Mouse (Mus musculus): ENCODE measurements around the gene Tmcc2. TPM values are rescaled to one million over a fixed set of nuclear protein-coding genes. Genes with fewer than 3 reads are reported as not detected.

Tmcc2 gene
- polyA plus RNA-seq, 1 experiment from 2014 or later, result 37.2 TPM

- Histone ChIP-seq H3K27me3 (replicated peaks; ENCODE audit: insufficient read depth, low read length) (no peaks in the 10 kb centered on the region), H3K27ac (ENCODE audit: low read length) (no peak overlapping the region), H3K9me3 (ENCODE audit: low read length) (no peaks in the 10 kb centered on the region), H3K4me3 (ENCODE audit: low read depth, low read length) (no peak overlapping the region), H3K4me2 (replicated peaks; ENCODE audit: low read depth, low read length) (no peak overlapping the region), H3K36me3 (ENCODE audit: insufficient read depth, low read length) (no peaks in the 10 kb centered on the region), H3K9ac (replicated peaks; ENCODE audit: low read depth) (no peak overlapping the region), H3K4me1 (ENCODE audit: insufficient read depth, low read depth, low read length) (no peaks in the 10 kb centered on the region; the same call in 1 of the 2 replicates)
- DNase-seq (ENCODE audit: low spot score) (no peak), ATAC-seq (no peak)
- 45% methylated on average over 2 of the region's 2 CpGs for WGBS
- TF ChIP-seq EP300 (IDR thresholded peaks at IDR 0.05), result no peak
- no peak for TF ChIP-seq CTCF (IDR thresholded peaks at IDR 0.05)
Measured at GRCm38 (mm10) chr1:132396705-132397104, 5.6 kb upstream of the Tmcc2 start.

GRCm38 (mm10) chr1:132392872-132393271 is 1.8 kb upstream of the Tmcc2 start:
- no peak overlapping the region for H3K4me3 ChIP-seq (ENCODE audit: low read depth, low read length)
- TF ChIP-seq CTCF (IDR thresholded peaks at IDR 0.05) (no peak), EP300 (IDR thresholded peaks at IDR 0.05) (no peak)
- ATAC-seq (no peak), DNase-seq (ENCODE audit: low spot score) (no peak)
- no peaks in the 10 kb centered on the region for H3K9me3 ChIP-seq (ENCODE audit: low read length)
- WGBS, result 59% methylated on average over 5 of the region's 5 CpGs
- H3K27me3 ChIP-seq (replicated peaks; ENCODE audit: insufficient read depth, low read length), result no peaks in the 10 kb centered on the region
- no peaks in the 10 kb centered on the region; the same call in 1 of the 2 replicates for H3K4me1 ChIP-seq (ENCODE audit: insufficient read depth, low read depth, low read length)
- H3K27ac ChIP-seq (ENCODE audit: low read length), result no peak overlapping the region
- no peak overlapping the region for H3K4me2 ChIP-seq (replicated peaks; ENCODE audit: low read depth, low read length)
- no peaks in the 10 kb centered on the region for H3K36me3 ChIP-seq (ENCODE audit: insufficient read depth, low read length)
- H3K9ac ChIP-seq (replicated peaks; ENCODE audit: low read depth), result no peak overlapping the region

- Histone ChIP-seq H3K4me3 (ENCODE audit: low read depth, low read length) (peak overlapping the region; percentile 62), H3K36me3 (ENCODE audit: insufficient read depth, low read length) (no peaks in the 10 kb centered on the region), H3K9me3 (ENCODE audit: low read length) (no peaks in the 10 kb centered on the region), H3K27me3 (replicated peaks; ENCODE audit: insufficient read depth, low read length) (no peaks in the 10 kb centered on the region), H3K27ac (ENCODE audit: low read length) (peak overlapping the region; percentile 72), H3K9ac (replicated peaks; ENCODE audit: low read depth) (peak overlapping the region; percentile 58), H3K4me1 (ENCODE audit: insufficient read depth, low read depth, low read length) (no peaks in the 10 kb centered on the region; the same call in 1 of the 2 replicates), H3K4me2 (replicated peaks; ENCODE audit: low read depth, low read length) (peak overlapping the region; percentile 94)
- ATAC-seq (peak; percentile 87), DNase-seq (ENCODE audit: low spot score) (peak; percentile 58)
- TF ChIP-seq EP300 (IDR thresholded peaks at IDR 0.05), result no peak
- TF ChIP-seq CTCF (IDR thresholded peaks at IDR 0.05), result 0 out of 2 replicates have a peak, but pooled peaks have one; percentile 3
- 1% methylated on average over 23 of the region's 54 CpGs for WGBS
Measured at GRCm38 (mm10) chr1:132391580-132392022, 520 bp upstream of the Tmcc2 start.

DNA sequence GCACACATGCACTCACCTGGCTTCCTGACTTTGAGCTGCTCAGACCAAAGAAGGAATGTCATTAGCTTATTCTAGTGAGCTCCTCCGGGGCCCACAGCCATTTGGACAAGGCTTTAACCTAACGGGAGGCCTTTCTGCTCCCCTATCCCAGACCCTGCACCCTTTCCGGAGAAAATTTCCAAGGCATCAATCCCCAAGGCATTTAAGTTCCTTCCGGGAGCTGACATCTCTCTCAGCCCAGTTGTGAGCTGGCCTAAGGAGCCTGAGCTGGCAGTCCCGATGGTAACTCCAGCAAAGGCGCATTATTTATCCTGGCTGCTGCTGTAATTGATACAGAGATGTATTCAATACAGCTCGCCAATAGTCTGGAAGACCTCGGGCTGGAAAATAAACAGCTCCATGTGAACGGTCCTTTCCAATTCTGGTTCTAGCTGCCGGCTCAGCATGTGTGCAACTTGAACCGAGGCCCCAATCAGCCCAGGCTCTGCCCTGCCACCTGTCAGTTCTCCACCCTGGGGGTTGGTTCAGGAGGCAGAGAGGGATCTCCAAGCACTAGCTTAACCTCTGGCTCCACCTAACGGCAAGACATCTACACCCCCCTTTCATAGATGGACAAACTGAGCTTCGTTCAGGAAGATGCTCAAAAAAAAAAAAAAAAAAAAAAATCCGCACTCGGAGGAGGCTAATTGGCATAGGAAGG is 1.0 kb downstream of the Tmcc2 start:
- ATAC-seq (peak; percentile 34; the same call in 1 of the 2 replicates), DNase-seq (ENCODE audit: low spot score) (peak; percentile 67)
- TF ChIP-seq CTCF (IDR thresholded peaks at IDR 0.05) (peak; percentile 74), EP300 (IDR thresholded peaks at IDR 0.05) (no peak)
- no peaks in the 10 kb centered on the region for H3K36me3 ChIP-seq (ENCODE audit: insufficient read depth, low read length)
- 20% methylated on average over 15 of the region's 15 CpGs for WGBS
- peaks cover 7% of the 10 kb centered on the region; the same call in 1 of the 2 replicates for H3K4me1 ChIP-seq (ENCODE audit: insufficient read depth, low read depth, low read length)
- peak overlapping the region; percentile 94 for H3K4me2 ChIP-seq (replicated peaks; ENCODE audit: low read depth, low read length)
- peak overlapping the region; percentile 78 for H3K27ac ChIP-seq (ENCODE audit: low read length)
- peak overlapping the region; percentile 62 for H3K4me3 ChIP-seq (ENCODE audit: low read depth, low read length)
- H3K27me3 ChIP-seq (replicated peaks; ENCODE audit: insufficient read depth, low read length), result no peaks in the 10 kb centered on the region
- no peak overlapping the region for H3K9ac ChIP-seq (replicated peaks; ENCODE audit: low read depth)
- no peaks in the 10 kb centered on the region for H3K9me3 ChIP-seq (ENCODE audit: low read length)

- WGBS, result 41% methylated on average over 8 of the region's 8 CpGs
- Histone ChIP-seq H3K9me3 (ENCODE audit: low read length) (no peaks in the 10 kb centered on the region), H3K4me1 (ENCODE audit: insufficient read depth, low read depth, low read length) (peaks cover 7% of the 10 kb centered on the region; the same call in 1 of the 2 replicates), H3K4me2 (replicated peaks; ENCODE audit: low read depth, low read length) (peak overlapping the region; percentile 94), H3K27ac (ENCODE audit: low read length) (peak overlapping the region; percentile 78), H3K9ac (replicated peaks; ENCODE audit: low read depth) (0 out of 2 replicates have a peak overlapping the region, but pooled peaks have one; percentile 5), H3K4me3 (ENCODE audit: low read depth, low read length) (peak overlapping the region; percentile 62; the same call in 1 of the 2 replicates), H3K36me3 (ENCODE audit: insufficient read depth, low read length) (no peaks in the 10 kb centered on the region), H3K27me3 (replicated peaks; ENCODE audit: insufficient read depth, low read length) (no peaks in the 10 kb centered on the region)
- ATAC-seq, result peak; percentile 35
- no peak for TF ChIP-seq CTCF (IDR thresholded peaks at IDR 0.05)
- TF ChIP-seq EP300 (IDR thresholded peaks at IDR 0.05), result peak; percentile 93
- peak; percentile 77 for DNase-seq (ENCODE audit: low spot score)
Measured at GRCm38 (mm10) chr1:132388813-132389803, 2.0 kb downstream of the Tmcc2 start.

DNA sequence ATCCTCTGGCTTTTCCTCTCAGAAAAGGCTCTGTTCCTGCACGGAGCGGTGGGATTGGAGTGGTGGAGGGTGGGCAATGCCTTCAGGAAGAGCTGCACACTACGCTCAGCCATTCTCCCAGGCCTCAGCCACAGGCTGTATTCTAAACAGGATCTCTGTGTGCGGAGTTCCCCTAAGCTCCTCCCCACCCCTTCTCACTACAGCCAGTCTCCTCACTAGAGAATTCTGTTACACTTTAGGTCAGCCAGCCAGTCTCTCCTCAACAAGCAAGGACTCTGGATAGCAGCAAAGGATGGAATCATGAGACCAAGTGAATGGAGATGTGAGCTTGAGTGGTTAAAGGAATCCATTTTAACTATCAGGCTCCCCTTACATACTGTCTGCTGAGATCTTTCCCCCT is 3.1 kb downstream of the Tmcc2 start:
- 20% methylated on average over 4 of the region's 4 CpGs for WGBS
- no peak overlapping the region for H3K9ac ChIP-seq (replicated peaks; ENCODE audit: low read depth)
- H3K9me3 ChIP-seq (ENCODE audit: low read length), result no peaks in the 10 kb centered on the region
- H3K27me3 ChIP-seq (replicated peaks; ENCODE audit: insufficient read depth, low read length), result no peaks in the 10 kb centered on the region
- H3K36me3 ChIP-seq (ENCODE audit: insufficient read depth, low read length), result no peaks in the 10 kb centered on the region
- H3K4me1 ChIP-seq (ENCODE audit: insufficient read depth, low read depth, low read length), result peaks cover 7% of the 10 kb centered on the region; the same call in 1 of the 2 replicates
- H3K27ac ChIP-seq (ENCODE audit: low read length), result peak overlapping the region; percentile 75
- TF ChIP-seq EP300 (IDR thresholded peaks at IDR 0.05) (no peak), CTCF (IDR thresholded peaks at IDR 0.05) (no peak)
- peak; percentile 34 for ATAC-seq
- H3K4me2 ChIP-seq (replicated peaks; ENCODE audit: low read depth, low read length), result peak overlapping the region; percentile 94
- H3K4me3 ChIP-seq (ENCODE audit: low read depth, low read length), result peak overlapping the region; percentile 62; the same call in 1 of the 2 replicates
- peak; percentile 57 for DNase-seq (ENCODE audit: low spot score)

Measured in lung, postnatal 0 days (tissue).